Mouse (Mus musculus) ovary, postnatal 36 days (tissue): ENCODE results near the gene Dhx9.
A peak's percentile ranks its signal among the peaks of the same experiment; 100 is the strongest.
"Not testable (repeated sequence)": the region's sequence is repeated elsewhere in the genome, so short reads cannot be mapped to it uniquely, and the experiment has no call there.

Experiments used
- DNase-seq: peaks from one replicate; pipeline ENCODE4 v3.0.0; 2022; ENCODE audit warnings: low spot score, mixed read lengths

Dhx9 gene

DNA sequence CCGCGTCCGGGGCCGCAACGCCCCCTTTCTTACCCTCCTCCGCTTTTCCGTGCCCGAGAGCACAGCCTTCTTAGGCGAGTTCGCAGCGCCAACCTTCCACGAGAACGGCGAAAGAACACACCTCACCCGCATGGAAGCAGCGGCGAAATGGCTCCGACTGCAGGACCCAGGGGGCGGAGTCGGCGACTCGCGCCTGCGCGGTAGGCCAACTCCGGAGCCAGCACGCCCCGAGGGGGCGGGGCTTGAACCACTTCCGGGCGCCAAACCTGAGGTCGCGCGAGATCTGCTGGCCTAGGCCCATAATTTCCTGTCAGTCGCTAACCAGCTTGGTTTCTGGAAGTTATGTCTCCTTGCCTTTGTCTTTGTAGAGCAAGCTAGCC is at the start of gene Dhx9:
Gene Dhx9, minus strand, starts transcription at position 161 of the 380 bp plus-strand sequence.
- peak; percentile 99 for DNase-seq

DNA sequence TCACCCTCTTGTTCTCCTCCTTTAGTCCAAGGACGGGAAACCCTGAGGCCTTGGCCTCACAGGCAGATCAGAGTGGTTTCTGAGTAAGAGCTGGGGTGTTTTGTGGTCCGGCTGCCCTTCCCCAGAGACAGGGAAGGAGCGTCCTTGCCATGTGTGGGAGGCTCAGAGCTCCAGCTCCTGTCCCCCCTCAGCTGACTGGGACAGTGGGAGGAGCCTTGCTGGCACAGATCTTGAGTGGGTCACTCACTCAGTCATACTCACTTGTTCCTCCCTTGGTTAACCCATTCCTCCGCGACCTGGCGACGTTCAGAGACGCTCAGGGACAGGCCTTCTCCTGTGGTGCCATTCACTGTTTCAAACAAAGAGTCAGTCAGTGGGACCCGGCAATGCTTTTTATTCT is 48.2 kb upstream of the Dhx9 start:
- peak; percentile 52 for DNase-seq

- not testable (repeated sequence) for DNase-seq
These were observed 45.4 kb upstream of the Dhx9 start for GRCm38 (mm10) chr1:153532896-153533295.

- peak; percentile 13 for DNase-seq
These were observed 44.9 kb upstream of the Dhx9 start for GRCm38 (mm10) chr1:153532234-153532841.

DNA sequence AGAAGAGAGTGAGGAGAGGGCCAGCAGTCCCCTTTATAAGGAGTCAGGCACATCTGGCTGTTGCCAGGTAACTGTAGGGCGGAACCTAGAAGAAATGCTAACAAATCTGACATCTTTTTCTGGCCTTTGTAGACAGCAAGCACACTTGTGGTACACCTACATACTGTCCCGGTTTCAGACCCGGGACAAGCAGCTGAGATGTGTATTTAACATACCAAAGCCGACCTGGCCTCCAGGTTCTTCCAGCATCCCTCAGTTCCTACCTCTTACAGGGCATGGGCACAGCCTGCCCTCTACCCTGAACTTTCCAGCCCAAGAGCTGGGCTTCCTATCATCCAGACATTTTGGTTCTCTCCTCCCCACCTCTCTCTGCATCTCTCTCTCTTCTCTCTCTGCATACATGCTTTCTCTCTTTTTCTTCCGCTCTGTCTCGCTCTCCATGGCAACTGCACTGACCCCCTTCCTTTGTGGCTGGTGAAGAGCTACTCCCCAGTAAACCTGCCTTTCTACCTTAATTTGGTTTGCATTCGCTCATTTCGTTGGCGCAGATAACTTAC is 44.3 kb upstream of the Dhx9 start:
- DNase-seq: no peak

GRCm38 (mm10) chr1:153522116-153522515 is 34.7 kb upstream of the Dhx9 start:
- no peak for DNase-seq

DNA sequence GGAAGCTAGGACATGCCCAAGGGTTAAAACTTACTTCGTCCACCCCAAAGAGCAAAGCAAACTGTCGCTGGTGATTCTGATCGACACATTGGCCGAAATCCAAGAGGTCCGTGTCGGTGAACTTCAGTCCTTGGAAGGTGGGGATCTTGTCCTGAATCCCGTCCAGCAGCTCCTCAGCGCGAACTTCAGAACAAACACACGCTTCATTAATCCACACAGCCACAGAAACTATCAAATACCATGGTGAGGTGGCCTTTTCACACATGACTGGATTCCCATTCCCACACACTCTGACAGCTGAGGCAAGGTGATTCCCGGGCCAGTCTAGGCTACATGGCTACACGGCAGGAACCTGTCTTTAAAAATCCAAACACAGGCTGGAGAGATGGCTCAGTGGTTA is 27.9 kb upstream of the Dhx9 start:
- DNase-seq: no peak

DNA sequence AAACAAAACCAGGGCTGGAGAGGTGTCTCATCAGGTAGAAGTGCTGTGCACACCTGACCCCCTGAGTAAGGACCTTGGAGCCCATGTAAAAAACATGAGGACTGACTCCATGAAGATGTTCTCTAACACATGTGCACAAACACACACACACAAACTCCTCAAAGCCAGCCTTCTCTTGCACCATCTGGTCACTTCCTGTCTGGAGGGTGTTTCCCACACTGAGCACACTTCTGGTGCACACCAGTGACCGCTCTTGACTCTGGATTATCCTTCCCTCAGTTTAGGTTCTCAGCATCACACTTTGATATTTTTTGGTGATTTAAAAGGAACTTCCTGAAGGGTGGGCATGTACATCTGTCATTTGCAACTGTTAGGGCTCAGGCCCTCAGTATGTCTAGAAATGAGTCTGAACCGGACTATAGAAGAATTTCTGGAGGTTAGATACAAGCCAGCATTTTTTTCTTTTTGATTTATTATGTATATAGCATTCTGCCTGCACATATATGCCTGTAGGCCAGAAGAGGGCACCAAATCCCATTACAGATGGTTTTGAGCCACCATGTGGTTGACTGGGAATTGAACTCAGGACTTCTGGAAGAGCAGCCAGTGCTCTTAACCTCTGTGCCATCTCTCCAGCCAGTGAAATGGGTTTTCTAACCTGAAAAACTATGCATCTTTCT is 23.0 kb upstream of the Dhx9 start:
- no peak for DNase-seq

- not testable (repeated sequence) for DNase-seq
These were observed 22.1 kb upstream of the Dhx9 start for GRCm38 (mm10) chr1:153509569-153509968.

DNA sequence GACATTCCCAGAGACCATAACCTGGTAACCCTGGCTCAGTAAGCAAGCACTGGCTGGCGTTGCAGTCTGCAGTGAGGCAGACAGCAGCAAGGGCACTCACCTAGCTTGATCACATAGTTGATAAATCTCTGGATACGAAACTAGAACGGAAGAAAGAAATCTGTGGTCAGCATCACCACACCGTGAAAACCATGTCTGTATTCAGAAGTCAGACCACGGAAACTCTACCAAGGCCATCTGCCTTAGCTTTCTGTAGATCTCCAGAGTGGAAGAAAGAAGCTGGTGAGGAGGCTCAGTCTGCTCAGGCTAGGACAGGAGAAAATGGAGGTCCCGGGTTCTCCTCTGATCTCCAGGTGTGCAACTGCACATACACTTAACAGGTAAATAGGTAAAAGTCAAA is 21.6 kb upstream of the Dhx9 start:
- no peak for DNase-seq

- peak; percentile 40 for DNase-seq
These were observed 18.8 kb upstream of the Dhx9 start for GRCm38 (mm10) chr1:153506266-153506665.

DNA sequence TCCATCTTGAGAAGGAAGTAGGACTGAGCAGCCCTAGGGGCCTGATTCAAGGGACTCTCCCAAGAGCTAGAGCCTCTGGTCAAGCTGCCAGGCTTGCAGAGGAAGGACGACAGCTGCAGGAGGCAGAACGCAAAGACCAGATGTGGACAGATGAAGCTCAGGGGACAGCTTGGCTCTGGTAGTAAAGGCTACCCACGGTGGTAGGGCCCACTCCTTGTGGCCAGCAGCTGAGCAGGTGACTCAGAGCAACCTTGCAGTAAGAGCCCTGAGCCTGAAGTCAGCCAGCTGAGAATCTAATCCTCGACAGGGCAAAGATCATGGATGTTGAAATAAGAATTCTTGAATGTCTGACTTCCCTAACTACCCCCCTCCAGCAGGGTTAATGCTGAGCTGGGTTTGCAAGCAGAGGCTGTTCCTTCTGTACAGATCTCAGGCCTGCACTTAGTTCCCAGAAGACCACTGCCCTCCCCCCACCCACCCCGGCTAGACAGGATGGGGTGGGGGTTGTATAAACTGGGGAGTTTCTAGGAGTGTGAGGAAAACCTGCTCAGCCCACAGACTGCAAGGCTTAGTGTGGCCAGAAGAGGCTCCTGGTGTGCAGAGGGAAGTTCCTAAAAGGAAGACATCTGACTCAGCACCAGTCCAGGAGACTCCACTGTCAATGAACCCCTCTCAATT is 14.3 kb upstream of the Dhx9 start:
- DNase-seq: no peak

DNA sequence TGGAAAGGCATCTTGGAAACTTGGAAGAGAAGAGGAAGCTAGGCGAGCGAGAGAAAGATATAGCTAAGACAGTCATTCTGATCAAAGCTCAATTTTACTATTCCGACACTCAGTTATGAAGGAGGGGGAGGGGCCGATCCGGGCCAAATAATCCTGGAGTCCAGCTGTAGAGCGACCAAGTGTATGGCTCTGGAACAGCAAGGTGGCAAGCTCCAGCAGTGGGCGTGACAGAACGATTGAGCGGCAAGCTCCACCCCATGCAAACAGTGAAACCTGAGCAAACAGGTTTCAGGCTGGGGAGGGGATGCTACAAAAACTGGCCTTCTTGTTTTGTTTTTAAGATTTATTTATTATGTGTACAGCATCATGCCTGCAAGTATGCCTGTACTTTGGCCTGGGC is 12.6 kb upstream of the Dhx9 start:
- no peak for DNase-seq

GRCm38 (mm10) chr1:153496030-153496429 is 8.6 kb upstream of the Dhx9 start:
- no peak for DNase-seq

DNA sequence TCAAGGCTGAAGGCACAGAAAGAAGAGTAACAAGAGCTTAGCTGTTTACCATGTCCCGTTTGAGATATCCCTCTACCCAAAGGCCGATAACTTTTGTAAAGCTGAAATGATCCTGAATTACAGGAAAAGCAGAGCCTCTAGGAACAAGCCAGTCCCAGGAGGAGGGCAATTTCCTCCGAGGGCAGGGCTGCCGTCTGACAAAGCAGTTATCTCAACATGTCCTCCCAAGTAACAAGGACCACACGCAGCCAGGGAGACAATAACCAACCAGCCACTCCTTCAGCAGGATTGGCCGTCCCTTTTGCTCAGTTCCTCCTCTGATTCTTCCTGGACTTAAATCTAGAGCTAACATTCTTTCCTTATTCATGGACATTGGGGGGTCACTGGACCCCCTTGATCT is 6.5 kb upstream of the Dhx9 start:
- no peak for DNase-seq

- no peak for DNase-seq
These were observed 5.9 kb upstream of the Dhx9 start for GRCm38 (mm10) chr1:153493338-153493737.

DNA sequence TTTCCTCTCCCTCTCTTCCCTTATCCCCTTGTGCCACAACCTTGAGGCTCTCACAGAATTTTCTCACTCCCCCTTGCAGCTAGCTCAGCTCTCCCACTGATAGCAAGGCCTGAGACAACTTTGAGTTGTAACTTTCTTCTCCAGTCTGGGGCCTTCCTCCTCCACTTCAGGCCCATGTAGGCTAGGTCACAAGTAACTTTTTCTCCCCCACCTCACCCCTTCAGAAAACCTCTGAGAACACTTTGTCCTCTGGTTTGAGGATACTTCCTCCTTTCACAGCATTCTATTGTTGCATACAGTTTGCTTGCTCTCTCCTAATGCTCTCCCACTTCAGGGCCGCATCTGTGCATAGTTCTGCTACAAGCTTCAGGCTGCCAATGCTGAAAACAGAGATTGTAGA is 4.4 kb upstream of the Dhx9 start:
- DNase-seq: no peak

- DNase-seq: no peak
These were observed 3.9 kb upstream of the Dhx9 start for GRCm38 (mm10) chr1:153491345-153491744.

GRCm38 (mm10) chr1:153489963-153490362 is 2.5 kb upstream of the Dhx9 start:
- no peak for DNase-seq

- DNase-seq: no peak
These were observed 2.1 kb upstream of the Dhx9 start for GRCm38 (mm10) chr1:153489540-153489939.

GRCm38 (mm10) chr1:153489132-153489531 is 1.7 kb upstream of the Dhx9 start:
- no peak for DNase-seq

DNA sequence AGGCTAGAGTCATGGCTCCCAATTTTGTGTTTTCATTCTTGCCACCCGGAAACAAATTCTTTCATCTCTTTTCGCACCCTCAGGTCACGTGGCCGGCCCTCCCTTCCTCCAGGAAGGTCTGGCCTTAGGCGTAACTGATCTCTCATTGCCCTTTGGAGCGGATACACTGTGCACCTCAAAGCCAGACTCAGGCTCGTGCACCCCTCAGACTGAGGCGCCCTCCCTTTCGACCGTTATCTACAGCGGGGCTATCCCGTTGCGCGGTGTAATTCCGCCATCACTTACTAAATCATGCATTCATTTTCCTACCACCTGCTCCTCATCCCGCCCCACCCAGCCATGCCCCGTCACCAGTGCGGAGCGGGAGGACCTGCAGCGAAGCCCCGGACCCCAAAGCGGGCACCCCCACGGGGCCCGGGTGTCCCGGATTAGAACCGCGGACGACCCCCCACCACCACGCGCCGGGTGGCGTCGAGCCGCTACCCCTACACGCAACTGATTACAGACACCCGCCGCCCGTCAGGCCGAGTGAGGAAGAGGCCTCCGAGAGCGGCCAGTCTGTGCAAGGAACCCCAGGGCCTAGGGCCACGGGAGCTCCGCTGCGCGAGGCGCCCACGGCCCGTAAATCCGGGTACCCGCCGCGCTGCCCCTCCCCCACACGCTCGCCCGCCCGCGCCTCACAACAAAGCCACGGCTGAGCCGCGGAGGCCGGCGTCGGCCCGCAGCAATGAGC is 527 bp downstream of the Dhx9 start:
- DNase-seq: peak; percentile 47
